Mouse (Mus musculus) cerebellum, adult 2 months (tissue): ENCODE measurements around the gene Shisa5.

Source experiments
- CTCF ChIP-seq: fragments of 200-500 bp; IDR thresholded peaks from 2 replicates; pipeline ENCODE4 v1.5.1; 2011; ENCODE audit warnings: low read depth, mild to moderate bottlenecking, control low read depth, low read length, moderate library complexity, borderline replicate concordance; ENCODE audit not compliant: insufficient read depth
- POLR2A ChIP-seq: fragments of 200-500 bp; IDR thresholded peaks from 2 replicates; pipeline ENCODE4 v1.6.1; 2011; ENCODE audit warnings: low read length, control low read depth, borderline replicate concordance; ENCODE audit not compliant: insufficient read depth

GRCm38 (mm10) chr9:108989802-108990461, 48.4 kb upstream of the Shisa5 start:
- no peak for TF ChIP-seq POLR2A
- TF ChIP-seq CTCF = no peak
